Mouse (Mus musculus) myocyte (in vitro differentiated cells): Measurements from ENCODE around the gene Parp6. TPM values are rescaled to one million over a fixed set of nuclear protein-coding genes. Genes with fewer than 3 reads are reported as not detected.

ENCODE experiments used
- H3K27me3 ChIP-seq: one replicate; pipeline ENCODE4 v1.6.1; 2011; ENCODE audit not compliant: control insufficient read depth, insufficient read depth, insufficient read length
- H3K36me3 ChIP-seq: one replicate; pipeline ENCODE4 v1.6.1; 2011; ENCODE audit not compliant: control insufficient read depth, insufficient read depth
- H3K4me2 ChIP-seq: one replicate; pipeline ENCODE4 v1.6.1; 2011; ENCODE audit warnings: low read depth, control low read depth
- H3K4me3 ChIP-seq: one replicate; pipeline ENCODE4 v1.5.1; 2011; ENCODE audit warnings: mild to moderate bottlenecking, control low read depth, moderate library complexity
- H3K79me2 ChIP-seq: one replicate; pipeline ENCODE4 v1.6.1; 2011; ENCODE audit not compliant: control insufficient read depth, insufficient read depth
- H3ac ChIP-seq: one replicate; pipeline ENCODE4 v1.6.1; 2011; ENCODE audit not compliant: control insufficient read depth, insufficient read length
- CEBPB ChIP-seq: IDR thresholded peaks from 2 replicates; pipeline ENCODE4 v1.6.1; 2011; ENCODE audit warnings: mild to moderate bottlenecking, moderate library complexity; ENCODE audit not compliant: poor library complexity, insufficient read depth, severe bottlenecking
- E2F4 ChIP-seq: IDR thresholded peaks from one replicate; pipeline ENCODE4 v1.6.1; 2011; ENCODE audit warnings: mild to moderate bottlenecking, control low read depth, moderate library complexity; ENCODE audit not compliant: insufficient read depth
- MAX ChIP-seq: IDR thresholded peaks from one replicate; pipeline ENCODE4 v1.6.1; 2011; ENCODE audit warnings: low read depth, mild to moderate bottlenecking, control low read depth
- MYOD1 ChIP-seq, 3 experiments: IDR thresholded peaks; one replicate each; pipeline ENCODE4 v1.6.1; 2011; ENCODE audit warnings: control low read depth in 2 of 3, low read depth in 2 of 3, mild to moderate bottlenecking in 2 of 3, moderate library complexity in 1 of 3; ENCODE audit not compliant: insufficient read length in 2 of 3, control insufficient read depth in 1 of 3
- MYOG ChIP-seq, 3 experiments: IDR thresholded peaks; one replicate each; pipeline ENCODE4 v1.6.1; 2011; ENCODE audit warnings: control low read depth in 2 of 3, low read depth in 2 of 3, mild to moderate bottlenecking in 2 of 3; ENCODE audit not compliant: insufficient read length in 2 of 3, control insufficient read depth in 1 of 3, insufficient read depth in 1 of 3
- POLR2A ChIP-seq: IDR thresholded peaks from one replicate; pipeline ENCODE4 v1.6.1; 2011; ENCODE audit warnings: low read depth, mild to moderate bottlenecking, control low read depth, moderate library complexity; ENCODE audit not compliant: insufficient read length
- POLR2AphosphoS2 ChIP-seq: IDR thresholded peaks from one replicate; pipeline ENCODE4 v1.6.1; 2011; ENCODE audit warnings: low read depth, control low read depth; ENCODE audit not compliant: insufficient read length
- REST ChIP-seq: IDR thresholded peaks from one replicate; pipeline ENCODE4 v1.6.1; 2011; ENCODE audit warnings: mild to moderate bottlenecking, control low read depth, moderate library complexity; ENCODE audit not compliant: insufficient read depth, insufficient read length
- SRF ChIP-seq: IDR thresholded peaks from one replicate; pipeline ENCODE4 v1.6.1; 2011; ENCODE audit warnings: low read depth; ENCODE audit not compliant: control insufficient read depth, insufficient read length
- TCF12 ChIP-seq: IDR thresholded peaks from one replicate; pipeline ENCODE4 v1.6.1; 2011; ENCODE audit warnings: mild to moderate bottlenecking, control low read depth; ENCODE audit not compliant: poor library complexity, insufficient read depth, severe bottlenecking
- TCF3 ChIP-seq: IDR thresholded peaks from one replicate; pipeline ENCODE4 v1.6.1; 2011; ENCODE audit warnings: low read depth, control low read depth; ENCODE audit not compliant: insufficient read length
- USF1 ChIP-seq: IDR thresholded peaks from one replicate; pipeline ENCODE4 v1.6.1; 2011; ENCODE audit warnings: low read depth, mild to moderate bottlenecking, control low read depth, moderate library complexity
- polyA plus RNA-seq: library from polyadenylated mRNA; unstranded; fragments of >200 nt; fragmentation: generic; extraction: Trizol; gene quantifications from one replicate; pipeline ENCODE4 v1.2.1, GENCODE M21; 2012; ENCODE audit warnings: missing spikeins

Gene Parp6
- polyA plus RNA-seq, 1 experiment: 11.4 TPM

DNA sequence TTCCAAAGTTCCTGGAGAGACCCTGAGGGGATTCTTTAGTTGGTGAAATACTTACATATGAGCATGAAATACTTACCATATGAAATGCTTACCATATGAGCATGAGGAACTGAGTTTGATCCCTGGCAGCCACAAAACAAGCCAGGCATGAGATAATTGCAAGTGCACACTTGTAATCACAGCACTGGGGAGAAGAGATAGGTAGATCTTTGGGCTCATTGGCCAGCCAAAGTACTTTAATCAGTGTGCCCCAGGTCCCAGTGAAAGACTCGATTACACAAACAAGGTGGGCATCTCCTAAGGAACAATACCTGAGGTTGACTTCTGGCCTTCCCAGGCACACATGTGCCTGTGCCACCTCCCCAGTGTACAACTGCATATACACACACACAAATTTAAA, 21.3 kb downstream of the Parp6 start:
- H3K36me3 ChIP-seq: peaks cover 64% of the 10 kb centered on the region
- no peak for TF ChIP-seq MYOD1 (IDR thresholded peaks at IDR 0.05; ENCODE audit: control insufficient read depth in 1 of 3, insufficient read length in 2 of 3, low read depth in 2 of 3)
- no peak overlapping the region for H3K4me3 ChIP-seq

DNA sequence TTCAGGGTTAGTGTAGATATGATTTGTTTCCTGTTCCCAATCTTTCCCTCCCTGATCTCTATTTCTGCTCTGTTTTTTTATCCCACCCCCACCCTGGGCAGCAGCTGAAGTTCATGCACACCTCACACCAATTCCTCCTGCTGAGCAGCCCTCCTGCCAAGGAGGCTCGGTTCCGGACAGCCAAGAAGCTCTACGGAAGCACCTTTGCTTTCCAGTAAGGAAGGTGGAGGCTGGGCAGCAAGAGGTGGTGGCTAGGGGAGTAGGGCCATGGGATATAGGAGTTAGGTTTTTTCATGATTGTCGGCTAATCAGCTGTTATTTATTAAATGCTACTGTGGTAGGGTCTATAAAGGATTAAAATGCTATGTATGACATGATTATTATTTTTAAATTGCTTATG, 22.9 kb downstream of the Parp6 start:
- H3K4me3 ChIP-seq: no peak overlapping the region
- H3K36me3 ChIP-seq: peaks cover 50% of the 10 kb centered on the region
- TF ChIP-seq MYOD1 (IDR thresholded peaks at IDR 0.05; ENCODE audit: control insufficient read depth in 1 of 3, insufficient read length in 2 of 3, low read depth in 2 of 3) (no peak), MAX (no peak)
- H3K79me2 ChIP-seq: no peaks in the 10 kb centered on the region
- no peaks in the 10 kb centered on the region for H3K27me3 ChIP-seq
- no peak overlapping the region for H3K4me2 ChIP-seq
- no peak overlapping the region for H3ac ChIP-seq

More for the DNA sequence above, 21.3 kb downstream of the Parp6 start:
- Histone ChIP-seq H3K27me3 (no peaks in the 10 kb centered on the region), H3ac (no peak overlapping the region), H3K4me2 (no peak overlapping the region), H3K79me2 (no peaks in the 10 kb centered on the region)

DNA sequence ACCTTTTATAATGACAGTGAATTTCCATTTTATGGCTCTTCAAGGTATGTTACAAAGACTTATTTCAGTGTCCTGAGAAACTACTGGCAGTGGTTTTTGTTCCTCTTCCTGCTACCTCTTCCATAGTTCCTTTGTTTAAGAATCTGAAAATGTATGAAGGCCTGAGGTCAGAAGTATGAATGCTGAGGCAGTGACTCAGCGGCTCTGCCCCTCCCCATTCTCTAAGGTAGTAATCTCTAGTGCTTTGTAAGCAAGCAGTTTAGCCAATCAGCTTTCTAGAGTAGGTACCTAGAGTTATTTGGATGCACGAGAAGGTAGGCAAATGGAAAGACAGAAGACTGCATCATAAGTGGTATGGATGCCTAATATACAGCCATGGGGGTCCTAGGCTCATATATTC, 24.2 kb downstream of the Parp6 start:
- H3K36me3 ChIP-seq: peaks cover 36% of the 10 kb centered on the region
- no peak overlapping the region for H3ac ChIP-seq
- H3K27me3 ChIP-seq: no peaks in the 10 kb centered on the region
- no peak for TF ChIP-seq SRF
- H3K4me3 ChIP-seq: no peak overlapping the region
- no peaks in the 10 kb centered on the region for H3K79me2 ChIP-seq
- no peak overlapping the region for H3K4me2 ChIP-seq

GRCm38 (mm10) chr9:59649911-59650310, 32.8 kb downstream of the Parp6 start:
- peaks cover 27% of the 10 kb centered on the region for H3K36me3 ChIP-seq
- no peak for TF ChIP-seq MAX
- TF ChIP-seq MYOG (IDR thresholded peaks at IDR 0.05; ENCODE audit: control insufficient read depth in 1 of 3, insufficient read depth in 1 of 3, insufficient read length in 2 of 3, low read depth in 2 of 3): no peak
- no peak for TF ChIP-seq E2F4
- no peak for TF ChIP-seq TCF12
- TF ChIP-seq SRF: no peak
- no peaks in the 10 kb centered on the region for H3K27me3 ChIP-seq

GRCm38 (mm10) chr9:59653371-59653770, 36.3 kb downstream of the Parp6 start:
- H3K4me3 ChIP-seq: peak overlapping the region; percentile 95

More at GRCm38 (mm10) chr9:59649911-59650310, 32.8 kb downstream of the Parp6 start:
- H3K79me2 ChIP-seq: peaks cover 10% of the 10 kb centered on the region
- no peak overlapping the region for H3K4me2 ChIP-seq
- no peak overlapping the region for H3ac ChIP-seq
- no peak overlapping the region for H3K4me3 ChIP-seq

GRCm38 (mm10) chr9:59654450-59654983, 37.4 kb downstream of the Parp6 start:
- H3K4me2 ChIP-seq: peak overlapping the region; percentile 82
- H3K36me3 ChIP-seq: peaks cover 10% of the 10 kb centered on the region
- H3K79me2 ChIP-seq: peaks cover 52% of the 10 kb centered on the region
- no peak for TF ChIP-seq POLR2AphosphoS2
- TF ChIP-seq TCF12: no peak
- no peak for TF ChIP-seq MYOG (IDR thresholded peaks at IDR 0.05; ENCODE audit: control insufficient read depth in 1 of 3, insufficient read depth in 1 of 3, insufficient read length in 2 of 3, low read depth in 2 of 3)
- TF ChIP-seq POLR2A: no peak
- no peak for TF ChIP-seq MAX
- TF ChIP-seq E2F4: no peak
- no peak for TF ChIP-seq USF1
- no peak for TF ChIP-seq REST
- TF ChIP-seq CEBPB: no peak
- TF ChIP-seq SRF: no peak
- TF ChIP-seq MYOD1 (IDR thresholded peaks at IDR 0.05; ENCODE audit: control insufficient read depth in 1 of 3, insufficient read length in 2 of 3, low read depth in 2 of 3): no peak
- TF ChIP-seq TCF3: no peak
- H3ac ChIP-seq: no peak overlapping the region
- peak overlapping the region; percentile 95 for H3K4me3 ChIP-seq
- no peaks in the 10 kb centered on the region for H3K27me3 ChIP-seq

More at GRCm38 (mm10) chr9:59653371-59653770, 36.3 kb downstream of the Parp6 start:
- H3K27me3 ChIP-seq: no peaks in the 10 kb centered on the region
- TF ChIP-seq CEBPB (peak; percentile 48), SRF (no peak), POLR2AphosphoS2 (peak; percentile 42), POLR2A (no peak)
- H3K36me3 ChIP-seq: peaks cover 22% of the 10 kb centered on the region
- H3ac ChIP-seq: no peak overlapping the region
- peak overlapping the region; percentile 82 for H3K4me2 ChIP-seq
- peaks cover 41% of the 10 kb centered on the region for H3K79me2 ChIP-seq
